Mouse (Mus musculus): ENCODE measurements around the gene Mpg. TPM values are rescaled to one million over a fixed set of nuclear protein-coding genes. Genes with fewer than 3 reads are reported as not detected.

The Mpg gene
- polyA plus RNA-seq, 2 experiments = 27.1 to 40.1 TPM

DNA sequence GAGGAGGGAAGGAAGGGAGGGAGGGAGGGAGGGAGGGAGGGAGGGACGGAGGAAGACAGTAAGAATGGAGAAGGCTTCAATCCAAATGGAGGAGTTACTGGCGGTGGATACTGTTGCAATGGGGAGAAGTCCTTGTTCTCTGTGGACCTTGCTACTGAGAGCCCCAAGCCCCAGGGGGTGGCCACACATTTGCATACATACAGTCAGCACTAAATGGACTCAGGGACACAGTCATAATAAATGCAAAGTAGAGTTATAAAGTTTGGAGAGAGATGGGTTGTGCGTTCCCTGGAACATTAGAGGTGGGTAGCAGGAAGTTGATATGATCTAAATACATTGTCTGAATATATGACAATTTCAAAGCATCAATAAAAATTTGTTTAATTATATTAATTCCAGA is 40.3 kb upstream of the Mpg start:
- no peak for DNase-seq (ENCODE audit: low spot score)
- no peak overlapping the region for H3K4me2 ChIP-seq (replicated peaks; ENCODE audit: low read depth, low read length, severe bottlenecking)

DNA sequence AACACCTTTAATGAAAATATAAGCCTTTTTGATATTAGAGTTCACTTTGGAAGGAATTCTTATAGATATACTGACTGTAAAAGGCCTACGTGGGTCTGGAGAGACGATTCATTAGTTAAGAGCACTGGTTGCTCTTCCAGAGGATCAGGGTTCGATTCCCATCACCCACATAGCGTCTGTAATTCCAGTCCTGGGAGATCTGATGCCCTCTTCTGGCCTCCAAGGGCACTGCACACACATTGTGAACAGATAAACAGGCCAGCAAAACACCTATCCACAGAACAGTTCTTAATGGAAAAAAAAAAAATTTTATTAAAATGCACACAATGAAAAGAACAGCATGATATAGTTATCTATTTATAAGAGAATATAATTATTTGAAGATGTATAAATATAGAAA is 39.0 kb upstream of the Mpg start:
- no peak for TF ChIP-seq POLR2A (IDR thresholded peaks at IDR 0.05; ENCODE audit: borderline replicate concordance, extremely low read depth, insufficient read depth, insufficient read length)
- Histone ChIP-seq H3K9me3 (ENCODE audit: control insufficient read depth, low read length) (no peaks in the 10 kb centered on the region), H3K36me3 (ENCODE audit: control insufficient read depth, insufficient read depth, low read length) (no peaks in the 10 kb centered on the region), H3K4me3 (replicated peaks; ENCODE audit: low read length) (no peak overlapping the region), H3K9ac (ENCODE audit: low read depth, low read length, severe bottlenecking) (no peak overlapping the region), H3K27ac (replicated peaks; ENCODE audit: low read depth, low read length) (no peak overlapping the region), H3K4me1 (ENCODE audit: control insufficient read depth, insufficient read depth, low read length) (no peaks in the 10 kb centered on the region), H3K27me3 (ENCODE audit: control insufficient read depth, insufficient read depth, low read length) (no peaks in the 10 kb centered on the region), H3K4me2 (replicated peaks; ENCODE audit: low read depth, low read length, severe bottlenecking) (no peak overlapping the region)
- no peak for DNase-seq (ENCODE audit: low spot score)
- WGBS = 89% methylated on average over 4 of the region's 4 CpGs
- no peak for ATAC-seq (ENCODE audit: low FRiP score, low read depth)

More for the DNA sequence above, 40.3 kb upstream of the Mpg start:
- Histone ChIP-seq H3K9me3 (ENCODE audit: control insufficient read depth, low read length) (no peaks in the 10 kb centered on the region), H3K4me3 (replicated peaks; ENCODE audit: low read length) (no peak overlapping the region), H3K27ac (replicated peaks; ENCODE audit: low read depth, low read length) (no peak overlapping the region), H3K27me3 (ENCODE audit: control insufficient read depth, insufficient read depth, low read length) (no peaks in the 10 kb centered on the region), H3K4me1 (ENCODE audit: control insufficient read depth, insufficient read depth, low read length) (no peaks in the 10 kb centered on the region), H3K36me3 (ENCODE audit: control insufficient read depth, insufficient read depth, low read length) (no peaks in the 10 kb centered on the region), H3K9ac (ENCODE audit: low read depth, low read length, severe bottlenecking) (no peak overlapping the region)
- 75% methylated on average over 3 of the region's 3 CpGs for WGBS
- no peak for ATAC-seq (ENCODE audit: low FRiP score, low read depth)
- TF ChIP-seq POLR2A (IDR thresholded peaks at IDR 0.05; ENCODE audit: borderline replicate concordance, extremely low read depth, insufficient read depth, insufficient read length) = no peak

DNA sequence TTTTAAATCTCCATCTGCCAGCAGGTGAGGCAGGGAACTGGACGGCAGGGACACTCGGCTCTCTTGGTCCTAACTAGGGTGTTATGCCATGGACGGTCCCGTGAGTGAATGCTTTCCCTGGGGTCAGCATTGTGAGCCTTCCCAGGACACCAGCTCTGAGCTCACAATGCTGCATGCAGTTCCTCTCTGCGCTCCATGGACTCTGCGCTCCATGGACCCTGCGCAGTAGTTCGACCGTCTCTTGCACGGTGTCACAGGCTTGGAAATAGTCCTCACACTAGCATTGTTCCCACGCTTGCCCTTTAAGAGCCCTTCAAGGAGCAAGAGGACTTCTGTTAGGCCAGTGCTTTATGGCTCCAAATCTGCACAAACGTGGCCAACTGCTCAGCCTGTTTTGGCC is 37.4 kb upstream of the Mpg start:
- no peak for ATAC-seq (ENCODE audit: low FRiP score, low read depth)

DNA sequence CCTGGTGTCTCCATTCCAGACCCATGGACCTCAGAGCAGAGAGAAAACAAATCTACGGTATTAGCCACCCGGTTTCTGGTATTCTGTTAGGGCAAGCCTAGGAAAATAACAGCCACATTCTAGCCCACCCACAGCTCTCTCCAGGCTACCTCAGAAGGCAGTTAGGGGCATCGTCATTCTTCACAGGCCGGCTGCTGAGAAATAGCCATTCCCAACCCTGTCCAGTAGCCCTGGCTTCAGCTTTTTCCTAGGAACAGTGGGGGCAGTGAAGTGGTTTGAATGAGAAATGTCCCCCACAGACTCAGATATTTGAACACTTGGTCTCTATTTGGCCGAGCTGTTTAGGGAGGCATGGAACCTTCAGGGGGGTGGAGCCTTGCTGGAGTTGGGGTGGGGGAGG is 36.9 kb upstream of the Mpg start:
- no peaks in the 10 kb centered on the region for H3K9me3 ChIP-seq (ENCODE audit: control insufficient read depth, low read length)
- DNase-seq (ENCODE audit: low spot score) = no peak
- H3K27me3 ChIP-seq (ENCODE audit: control insufficient read depth, insufficient read depth, low read length) = no peaks in the 10 kb centered on the region
- no peak for ATAC-seq (ENCODE audit: low FRiP score, low read depth)
- TF ChIP-seq POLR2A (IDR thresholded peaks at IDR 0.05; ENCODE audit: borderline replicate concordance, extremely low read depth, insufficient read depth, insufficient read length) = no peak
- H3K4me3 ChIP-seq (replicated peaks; ENCODE audit: low read length) = no peak overlapping the region
- H3K9ac ChIP-seq (ENCODE audit: low read depth, low read length, severe bottlenecking) = no peak overlapping the region
- H3K4me2 ChIP-seq (replicated peaks; ENCODE audit: low read depth, low read length, severe bottlenecking) = no peak overlapping the region
- no peaks in the 10 kb centered on the region for H3K36me3 ChIP-seq (ENCODE audit: control insufficient read depth, insufficient read depth, low read length)
- H3K27ac ChIP-seq (replicated peaks; ENCODE audit: low read depth, low read length) = no peak overlapping the region
- 54% methylated on average over 5 of the region's 5 CpGs for WGBS
- H3K4me1 ChIP-seq (ENCODE audit: control insufficient read depth, insufficient read depth, low read length) = no peaks in the 10 kb centered on the region

More for the DNA sequence above, 37.4 kb upstream of the Mpg start:
- Histone ChIP-seq H3K36me3 (ENCODE audit: control insufficient read depth, insufficient read depth, low read length) (no peaks in the 10 kb centered on the region), H3K4me1 (ENCODE audit: control insufficient read depth, insufficient read depth, low read length) (no peaks in the 10 kb centered on the region), H3K9me3 (ENCODE audit: control insufficient read depth, low read length) (no peaks in the 10 kb centered on the region), H3K4me2 (replicated peaks; ENCODE audit: low read depth, low read length, severe bottlenecking) (no peak overlapping the region), H3K27me3 (ENCODE audit: control insufficient read depth, insufficient read depth, low read length) (no peaks in the 10 kb centered on the region), H3K9ac (ENCODE audit: low read depth, low read length, severe bottlenecking) (no peak overlapping the region), H3K27ac (replicated peaks; ENCODE audit: low read depth, low read length) (no peak overlapping the region), H3K4me3 (replicated peaks; ENCODE audit: low read length) (no peak overlapping the region)
- no peak for DNase-seq (ENCODE audit: low spot score)
- WGBS = 82% methylated on average over 12 of the region's 12 CpGs
- no peak for TF ChIP-seq POLR2A (IDR thresholded peaks at IDR 0.05; ENCODE audit: borderline replicate concordance, extremely low read depth, insufficient read depth, insufficient read length)

DNA sequence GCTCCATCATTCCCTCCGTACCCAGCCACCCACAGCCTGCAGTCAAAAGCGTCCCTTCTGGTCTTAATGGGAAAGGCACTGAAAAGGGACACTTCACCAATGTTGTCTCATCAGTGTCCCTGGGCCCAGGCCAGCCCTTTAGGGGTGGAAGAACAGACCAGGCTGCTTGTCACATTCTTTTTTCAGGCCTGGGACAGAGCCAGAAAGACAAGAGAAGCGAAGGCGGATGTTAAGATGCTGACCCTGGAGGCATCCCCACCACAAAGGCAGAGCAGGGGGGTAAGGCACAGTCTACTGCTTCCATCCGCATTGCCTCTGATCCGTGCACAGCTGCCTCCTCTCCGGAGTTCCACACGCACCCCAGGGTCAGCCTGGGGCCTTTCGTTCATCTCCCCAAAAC is 36.2 kb upstream of the Mpg start:
- H3K9me3 ChIP-seq (ENCODE audit: control insufficient read depth, low read length) = no peaks in the 10 kb centered on the region
- DNase-seq (ENCODE audit: low spot score) (no peak), ATAC-seq (ENCODE audit: low FRiP score, low read depth) (no peak)
- no peak overlapping the region for H3K27ac ChIP-seq (replicated peaks; ENCODE audit: low read depth, low read length)
- no peak for TF ChIP-seq POLR2A (IDR thresholded peaks at IDR 0.05; ENCODE audit: borderline replicate concordance, extremely low read depth, insufficient read depth, insufficient read length)
- WGBS = 84% methylated on average over 9 of the region's 9 CpGs
- no peak overlapping the region for H3K4me2 ChIP-seq (replicated peaks; ENCODE audit: low read depth, low read length, severe bottlenecking)
- H3K4me3 ChIP-seq (replicated peaks; ENCODE audit: low read length) = no peak overlapping the region
- no peak overlapping the region for H3K9ac ChIP-seq (ENCODE audit: low read depth, low read length, severe bottlenecking)
- H3K36me3 ChIP-seq (ENCODE audit: control insufficient read depth, insufficient read depth, low read length) = no peaks in the 10 kb centered on the region
- no peaks in the 10 kb centered on the region for H3K27me3 ChIP-seq (ENCODE audit: control insufficient read depth, insufficient read depth, low read length)
- H3K4me1 ChIP-seq (ENCODE audit: control insufficient read depth, insufficient read depth, low read length) = no peaks in the 10 kb centered on the region

DNA sequence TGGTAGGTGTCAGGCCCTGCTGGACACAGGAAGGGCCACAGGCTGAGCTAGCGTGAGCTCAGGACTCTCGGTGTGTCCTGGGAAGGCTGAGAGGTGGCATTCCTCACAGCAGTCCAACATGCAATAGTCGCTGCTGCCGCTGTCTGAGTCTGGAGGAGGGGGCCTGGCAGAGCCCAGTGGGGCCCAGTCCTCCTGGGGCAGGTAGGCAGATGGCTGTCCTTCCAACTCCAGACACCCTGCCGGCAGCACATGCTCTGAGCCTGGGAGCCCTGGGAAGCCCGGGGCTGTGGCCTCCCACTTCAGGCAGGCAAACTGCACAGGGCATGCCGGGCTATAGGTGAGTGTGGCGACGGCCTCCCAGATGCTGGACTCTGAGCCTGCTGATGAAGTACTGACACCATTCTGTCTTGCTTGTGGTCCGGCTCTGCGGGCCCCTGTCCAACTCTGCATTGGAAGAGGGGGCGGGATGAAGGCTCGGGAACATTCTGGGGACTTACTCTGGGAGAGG is 35.6 kb upstream of the Mpg start:
- ATAC-seq (ENCODE audit: low FRiP score, low read depth) (no peak), DNase-seq (ENCODE audit: low spot score) (no peak)
- no peaks in the 10 kb centered on the region for H3K4me1 ChIP-seq (ENCODE audit: control insufficient read depth, insufficient read depth, low read length)
- TF ChIP-seq POLR2A (IDR thresholded peaks at IDR 0.05; ENCODE audit: borderline replicate concordance, extremely low read depth, insufficient read depth, insufficient read length) = no peak
- H3K9me3 ChIP-seq (ENCODE audit: control insufficient read depth, low read length) = no peaks in the 10 kb centered on the region
- no peak overlapping the region for H3K4me3 ChIP-seq (replicated peaks; ENCODE audit: low read length)
- no peak overlapping the region for H3K4me2 ChIP-seq (replicated peaks; ENCODE audit: low read depth, low read length, severe bottlenecking)
- H3K9ac ChIP-seq (ENCODE audit: low read depth, low read length, severe bottlenecking) = no peak overlapping the region
- WGBS = 79% methylated on average over 11 of the region's 13 CpGs
- H3K27ac ChIP-seq (replicated peaks; ENCODE audit: low read depth, low read length) = no peak overlapping the region
- no peaks in the 10 kb centered on the region for H3K36me3 ChIP-seq (ENCODE audit: control insufficient read depth, insufficient read depth, low read length)
- H3K27me3 ChIP-seq (ENCODE audit: control insufficient read depth, insufficient read depth, low read length) = no peaks in the 10 kb centered on the region
